Mouse (Mus musculus) MEL (cell line): Measurements from ENCODE around the gene Gm20388. TPM values are rescaled to one million over a fixed set of nuclear protein-coding genes. Genes with fewer than 3 reads are reported as not detected.

Experiments
- DNase-seq: peaks from one replicate; pipeline ENCODE4 v3.0.0; 2011; ENCODE audit warnings: low read depth, low spot score
- H3K27ac ChIP-seq: 2 replicates; pipeline ENCODE4 v1.5.1; 2012; ENCODE audit warnings: low read depth, mild to moderate bottlenecking, control low read depth, low read length, moderate library complexity; ENCODE audit not compliant: control insufficient read depth
- H3K27me3 ChIP-seq, 2 experiments: fragments of 150-350 bp in 1 of 2; sonication (generic) in 1 of 2; 2 replicates each; pipeline ENCODE4 v1.6.1; 2012; ENCODE audit warnings: low read length in 2 of 2, mild to moderate bottlenecking in 2 of 2, improper control_type of control experiment in 1 of 2, moderate library complexity in 1 of 2; ENCODE audit not compliant: insufficient read depth in 2 of 2, control insufficient read depth in 1 of 2
- H3K36me3 ChIP-seq, 2 experiments: 2 replicates each; pipeline ENCODE4 v1.6.1; 2012 to 2014; ENCODE audit warnings: low read length in 2 of 2, improper control_type of control experiment in 1 of 2, inconsistent platforms in 1 of 2, mild to moderate bottlenecking in 1 of 2; ENCODE audit not compliant: insufficient read depth in 2 of 2, control insufficient read depth in 1 of 2
- H3K4me1 ChIP-seq, 2 experiments: fragments of 150-350 bp in 1 of 2; sonication (generic) in 1 of 2; 2 replicates each; pipeline ENCODE4 v1.6.1; 2012; ENCODE audit warnings: low read length in 2 of 2, improper control_type of control experiment in 1 of 2, mild to moderate bottlenecking in 1 of 2; ENCODE audit not compliant: insufficient read depth in 2 of 2, control insufficient read depth in 1 of 2
- H3K4me3 ChIP-seq, 2 experiments: fragments of 150-350 bp in 1 of 2; sonication (generic) in 1 of 2; 2 replicates each; pipeline ENCODE4 v1.5.1; 2012; ENCODE audit warnings: low read depth in 2 of 2, low read length in 2 of 2, mild to moderate bottlenecking in 2 of 2, moderate library complexity in 2 of 2, control low read depth in 1 of 2, improper control_type of control experiment in 1 of 2; ENCODE audit not compliant: control insufficient read depth in 1 of 2, insufficient read depth in 1 of 2
- H3K79me2 ChIP-seq: 2 replicates; pipeline ENCODE4 v1.6.1; 2012; ENCODE audit warnings: mild to moderate bottlenecking, low read length, moderate library complexity; ENCODE audit not compliant: control insufficient read depth, poor library complexity, insufficient read depth
- H3K9ac ChIP-seq: 2 replicates; pipeline ENCODE4 v1.6.1; 2012; ENCODE audit warnings: low read depth, mild to moderate bottlenecking, control low read depth, low read length, moderate library complexity; ENCODE audit not compliant: control insufficient read depth, poor library complexity, severe bottlenecking
- H3K9me3 ChIP-seq: fragments of 150-350 bp; sonication (generic); replicated peaks from 2 replicates; pipeline ENCODE4 v1.6.1; 2012; ENCODE audit warnings: mild to moderate bottlenecking, low read length, improper control_type of control experiment, moderate library complexity; ENCODE audit not compliant: insufficient read depth
- BHLHE40 ChIP-seq: IDR thresholded peaks from 2 replicates; pipeline ENCODE4 v1.6.1; 2012; ENCODE audit warnings: low read depth, mild to moderate bottlenecking, inconsistent platforms, low read length, improper control_type of control experiment, borderline replicate concordance
- CHD1 ChIP-seq: IDR thresholded peaks from 2 replicates; pipeline ENCODE4 v1.6.1; 2012; ENCODE audit warnings: low read depth, mild to moderate bottlenecking, inconsistent platforms, low read length, improper control_type of control experiment
- CTCF ChIP-seq, 3 experiments: IDR thresholded peaks in 2 of 3; conservative IDR thresholded peaks in 1 of 3; 2 replicates each; pipeline ENCODE4 v1.5.1; 2011 to 2012; ENCODE audit warnings: low read length in 3 of 3, low read depth in 2 of 3, mild to moderate bottlenecking in 2 of 3, improper control_type of control experiment in 1 of 3, inconsistent platforms in 1 of 3, mixed read lengths in 1 of 3, moderate library complexity in 1 of 3; ENCODE audit not compliant: control insufficient read depth in 1 of 3, insufficient read depth in 1 of 3, poor library complexity in 1 of 3, severe bottlenecking in 1 of 3
- E2F4 ChIP-seq: IDR thresholded peaks from 2 replicates; pipeline ENCODE4 v1.6.1; 2011; ENCODE audit warnings: low read depth, low read length, improper control_type of control experiment, borderline replicate concordance
- ELF1 ChIP-seq: IDR thresholded peaks from 2 replicates; pipeline ENCODE4 v1.6.1; 2014; ENCODE audit warnings: low read depth, mild to moderate bottlenecking, inconsistent platforms, low read length, improper control_type of control experiment, moderate library complexity
- EP300 ChIP-seq, 2 experiments: IDR thresholded peaks; 2 replicates each; pipeline ENCODE4 v1.6.1; 2011; ENCODE audit warnings: improper control_type of control experiment in 2 of 2, low read length in 2 of 2, low read depth in 1 of 2, mild to moderate bottlenecking in 1 of 2
- ETS1 ChIP-seq: IDR thresholded peaks from 2 replicates; pipeline ENCODE4 v1.6.1; 2012; ENCODE audit warnings: low read depth, mild to moderate bottlenecking, inconsistent platforms, low read length, improper control_type of control experiment, moderate library complexity
- GABPA ChIP-seq: IDR thresholded peaks from 2 replicates; pipeline ENCODE4 v1.6.1; 2012; ENCODE audit warnings: low read depth, mild to moderate bottlenecking, inconsistent platforms, low read length, improper control_type of control experiment, moderate library complexity
- GATA1 ChIP-seq: IDR thresholded peaks from 2 replicates; pipeline ENCODE4 v1.6.1; 2011; ENCODE audit warnings: low read depth, low read length, improper control_type of control experiment
- JUND ChIP-seq: IDR thresholded peaks from 2 replicates; pipeline ENCODE4 v1.6.1; 2011; ENCODE audit warnings: low read depth, mild to moderate bottlenecking, improper control_type of control experiment, low read length
- KAT2A ChIP-seq: conservative IDR thresholded peaks from 2 replicates; pipeline ENCODE4 v1.6.1; 2012; ENCODE audit warnings: low read depth, low read length, improper control_type of control experiment, inconsistent platforms
- MAFK ChIP-seq: IDR thresholded peaks from 2 replicates; pipeline ENCODE4 v1.6.1; 2011; ENCODE audit warnings: low read depth, mild to moderate bottlenecking, low read length, improper control_type of control experiment, borderline replicate concordance
- MEF2A ChIP-seq: IDR thresholded peaks from 2 replicates; pipeline ENCODE4 v1.6.1; 2014; ENCODE audit warnings: low read depth, mild to moderate bottlenecking, inconsistent platforms, low read length, improper control_type of control experiment; ENCODE audit not compliant: poor library complexity, insufficient replicate concordance, severe bottlenecking; ENCODE audit errors: extremely low read depth
- MYC ChIP-seq: IDR thresholded peaks from 2 replicates; pipeline ENCODE4 v1.6.1; 2011; ENCODE audit warnings: low read depth, mild to moderate bottlenecking, low read length, improper control_type of control experiment, moderate library complexity
- NELFE ChIP-seq: IDR thresholded peaks from 2 replicates; pipeline ENCODE4 v1.6.1; 2011; ENCODE audit warnings: low read depth, low read length, improper control_type of control experiment
- NRF1 ChIP-seq: IDR thresholded peaks from 2 replicates; pipeline ENCODE4 v1.6.1; 2014; ENCODE audit warnings: low read depth, mild to moderate bottlenecking, inconsistent platforms, low read length, improper control_type of control experiment, moderate library complexity; ENCODE audit not compliant: poor library complexity, insufficient read depth, severe bottlenecking
- POLR2A ChIP-seq, 2 experiments: IDR thresholded peaks; 2 replicates each; pipeline ENCODE4 v1.6.1; 2011 to 2012; ENCODE audit warnings: low read length in 2 of 2, mild to moderate bottlenecking in 2 of 2, control low read depth in 1 of 2, improper control_type of control experiment in 1 of 2, low read depth in 1 of 2, moderate library complexity in 1 of 2; ENCODE audit not compliant: control insufficient read depth in 1 of 2, insufficient read depth in 1 of 2, poor library complexity in 1 of 2
- POLR2AphosphoS2 ChIP-seq: IDR thresholded peaks from 2 replicates; pipeline ENCODE4 v1.6.1; 2011; ENCODE audit warnings: low read length, improper control_type of control experiment
- POLR2AphosphoS5 ChIP-seq: IDR thresholded peaks from 2 replicates; pipeline ENCODE4 v1.6.1; 2012; ENCODE audit warnings: low read depth, borderline replicate concordance, mild to moderate bottlenecking, inconsistent platforms, low read length, moderate library complexity, mixed read lengths
- RCOR1 ChIP-seq: IDR thresholded peaks from 2 replicates; pipeline ENCODE4 v1.6.1; 2012; ENCODE audit warnings: low read depth, mild to moderate bottlenecking, inconsistent platforms, low read length, improper control_type of control experiment
- TCF12 ChIP-seq: IDR thresholded peaks from 2 replicates; pipeline ENCODE4 v1.6.1; 2014; ENCODE audit warnings: low read depth, mild to moderate bottlenecking, inconsistent platforms, low read length, improper control_type of control experiment, moderate library complexity
- UBTF ChIP-seq: IDR thresholded peaks from 2 replicates; pipeline ENCODE4 v1.6.1; 2012; ENCODE audit warnings: low read depth, mild to moderate bottlenecking, inconsistent platforms, low read length, improper control_type of control experiment, moderate library complexity, borderline replicate concordance; ENCODE audit not compliant: insufficient read depth
- USF1 ChIP-seq: IDR thresholded peaks from 2 replicates; pipeline ENCODE4 v1.6.1; 2014; ENCODE audit warnings: low read depth, mild to moderate bottlenecking, inconsistent platforms, low read length, improper control_type of control experiment, moderate library complexity
- USF2 ChIP-seq, 2 experiments: IDR thresholded peaks; 2 replicates each; pipeline ENCODE4 v1.6.1; 2011 to 2012; ENCODE audit warnings: improper control_type of control experiment in 2 of 2, low read length in 2 of 2, borderline replicate concordance in 1 of 2, inconsistent platforms in 1 of 2, low read depth in 1 of 2, mild to moderate bottlenecking in 1 of 2; ENCODE audit not compliant: insufficient read depth in 1 of 2
- ZC3H11A ChIP-seq: IDR thresholded peaks from 2 replicates; pipeline ENCODE4 v1.6.1; 2012; ENCODE audit warnings: low read depth, mild to moderate bottlenecking, inconsistent platforms, low read length, improper control_type of control experiment
- ZKSCAN1 ChIP-seq: IDR thresholded peaks from 2 replicates; pipeline ENCODE4 v1.6.1; 2012; ENCODE audit warnings: low read depth, mild to moderate bottlenecking, inconsistent platforms, low read length, improper control_type of control experiment, moderate library complexity
- ZNF384 ChIP-seq: IDR thresholded peaks from 2 replicates; pipeline ENCODE4 v1.6.1; 2012; ENCODE audit warnings: low read depth, mild to moderate bottlenecking, inconsistent platforms, low read length, improper control_type of control experiment
- polyA plus RNA-seq, 2 experiments: library from polyadenylated mRNA; stranded (reverse) in 1 of 2; unstranded in 1 of 2; fragments of >175 nt in 1 of 2; fragments of >200 nt in 1 of 2; gene quantifications; 2 replicates each; pipeline versions ENCODE4 v1.2.1 to v1.2.4; 2012; ENCODE audit warnings: low replicate concordance in 2 of 2, low read depth in 1 of 2; ENCODE audit not compliant: insufficient read length in 2 of 2, insufficient read depth in 1 of 2, missing spikeins in 1 of 2
- total RNA-seq: library from RNA; depleted of rRNA; stranded (reverse); fragments of 300-350 nt; gene quantifications from 2 replicates; pipeline ENCODE4 v1.2.3, GENCODE M21; 2012

The Gm20388 gene
- total and polyA plus RNA-seq, 3 experiments: 11.1 to 17.8 TPM; not detected in 1

DNA sequence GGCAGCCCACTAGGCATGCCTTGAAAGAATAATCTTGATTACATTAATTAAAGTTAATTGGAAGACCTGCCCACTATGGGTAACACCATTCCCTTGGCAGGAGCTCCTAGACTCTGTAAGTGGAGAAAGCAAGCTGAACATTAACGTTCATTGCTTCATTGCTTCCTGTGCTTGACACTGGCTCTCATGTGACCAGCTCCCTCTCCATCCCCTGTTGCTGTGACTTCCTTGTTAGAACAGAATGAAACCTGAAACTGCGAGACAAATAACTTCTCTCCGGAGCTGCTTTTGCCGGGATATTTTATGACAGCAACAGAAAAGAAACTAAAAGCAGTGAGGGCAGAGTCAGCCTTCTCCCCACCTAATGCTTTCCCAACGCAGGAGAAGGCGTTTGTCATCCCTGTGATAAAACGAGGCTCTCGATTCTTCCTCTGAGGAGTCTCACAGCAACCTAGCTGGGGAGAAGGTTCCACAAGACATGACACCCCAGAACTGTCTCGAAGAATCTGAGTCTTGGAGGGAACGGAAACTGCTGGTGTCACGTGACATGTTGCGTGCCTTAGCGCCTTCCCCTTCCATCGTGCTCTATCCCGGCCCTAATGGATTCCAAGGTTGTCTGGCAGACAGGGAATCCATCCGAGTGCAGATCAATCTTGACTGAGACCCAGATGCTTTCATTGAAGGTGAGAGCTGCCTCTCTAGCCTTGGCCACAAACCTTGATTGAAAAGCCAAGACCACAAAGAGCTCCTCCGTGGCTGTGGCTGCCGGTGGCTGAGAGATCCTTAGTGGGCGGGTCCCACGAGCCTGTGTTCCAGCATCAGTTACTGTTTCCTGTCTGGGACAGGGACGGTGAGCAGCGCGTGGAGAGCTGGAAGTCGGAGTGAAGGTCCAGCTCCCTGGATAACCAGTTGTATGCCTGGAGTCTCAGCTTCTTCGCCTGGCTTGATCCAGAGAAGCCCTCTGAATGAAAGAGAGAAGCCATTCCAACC is 2654.0 kb downstream of the Gm20388 start:
- no peaks in the 10 kb centered on the region for H3K27me3 ChIP-seq
- no peak for DNase-seq
- peaks cover 0 to 7% of the 10 kb centered on the region in 2 experiments; a peak in 2 of 4 replicates for H3K36me3 ChIP-seq
- H3K4me1 ChIP-seq: peaks cover 0 to 15% of the 10 kb centered on the region in 2 experiments; a peak in 2 of 4 replicates
- H3K9ac ChIP-seq: no peak overlapping the region
- TF ChIP-seq EP300 (IDR thresholded peaks at IDR 0.05; ENCODE audit: low read depth in 1 of 2, low read length in 2 of 2) (no peak), POLR2AphosphoS5 (no peak), RCOR1 (no peak), ZNF384 (no peak), E2F4 (no peak), MAFK (no peak)
- H3K27ac ChIP-seq: no peak overlapping the region
- H3K79me2 ChIP-seq: peaks cover 17% of the 10 kb centered on the region
- no peak overlapping the region for H3K4me3 ChIP-seq
- H3K9me3 ChIP-seq: no peaks in the 10 kb centered on the region

DNA sequence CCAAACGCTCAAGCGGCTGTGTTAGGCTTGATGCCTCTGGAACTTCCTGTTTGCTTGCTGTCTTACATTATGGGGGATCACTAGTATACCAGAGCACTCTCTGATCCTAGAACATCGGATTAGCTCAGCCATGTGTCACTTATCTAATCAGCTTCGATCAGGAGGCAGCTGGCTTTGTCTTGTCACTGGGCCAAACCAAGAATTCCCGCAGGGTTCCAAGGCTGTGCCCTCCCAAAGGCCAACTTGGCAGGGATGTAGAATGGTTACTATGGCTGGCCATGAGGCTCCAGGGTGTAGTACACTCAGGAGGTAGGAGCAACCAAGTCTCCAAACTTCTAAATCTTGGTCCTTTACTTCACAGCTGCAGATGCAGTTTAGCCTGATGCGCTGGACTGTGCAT is 2656.1 kb downstream of the Gm20388 start:
- no peak for DNase-seq
- Histone ChIP-seq H3K36me3 (peaks cover 0 to 7% of the 10 kb centered on the region in 2 experiments; a peak in 2 of 4 replicates), H3K27me3 (no peaks in the 10 kb centered on the region), H3K4me1 (peaks cover 0 to 15% of the 10 kb centered on the region in 2 experiments; a peak in 2 of 4 replicates), H3K9me3 (no peaks in the 10 kb centered on the region), H3K9ac (peak overlapping the region; percentile 79), H3K4me3 (peak overlapping the region; percentile 64 to 67), H3K27ac (peak overlapping the region; percentile 87), H3K79me2 (peaks cover 23% of the 10 kb centered on the region)
- no peak for TF ChIP-seq POLR2AphosphoS2
- TF ChIP-seq ZNF384: no peak
- no peak for TF ChIP-seq POLR2A (IDR thresholded peaks at IDR 0.05; ENCODE audit: control insufficient read depth in 1 of 2, insufficient read depth in 1 of 2, low read depth in 1 of 2, low read length in 2 of 2, poor library complexity in 1 of 2)
- TF ChIP-seq GABPA: no peak
- TF ChIP-seq USF2 (IDR thresholded peaks at IDR 0.05; ENCODE audit: borderline replicate concordance in 1 of 2, insufficient read depth in 1 of 2, low read depth in 1 of 2, low read length in 2 of 2): no peak
- TF ChIP-seq ZKSCAN1: no peak
- TF ChIP-seq CTCF (IDR thresholded peaks at IDR 0.05 in 2 of 3, conservative IDR thresholded peaks at IDR 0.05 in 1 of 3; ENCODE audit: control insufficient read depth in 1 of 3, insufficient read depth in 1 of 3, low read depth in 2 of 3, low read length in 3 of 3, poor library complexity in 1 of 3, severe bottlenecking in 1 of 3): no peak
- no peak for TF ChIP-seq KAT2A
- no peak for TF ChIP-seq RCOR1
- peak; percentile 52 for TF ChIP-seq GATA1
- TF ChIP-seq BHLHE40: no peak
- no peak for TF ChIP-seq USF1
- TF ChIP-seq E2F4: no peak
- no peak for TF ChIP-seq MEF2A
- TF ChIP-seq UBTF: no peak
- TF ChIP-seq ELF1: peak; percentile 28; the same call in 1 of the 2 replicates
- peak; percentile 52; the same call in 1 of the 2 replicates for TF ChIP-seq ETS1
- no peak for TF ChIP-seq NRF1
- TF ChIP-seq TCF12: no peak
- TF ChIP-seq NELFE: peak; percentile 14; the same call in 1 of the 2 replicates
- no peak for TF ChIP-seq JUND
- no peak for TF ChIP-seq CHD1
- TF ChIP-seq MAFK: no peak
- TF ChIP-seq MYC: 0 out of 2 replicates have a peak, but pooled peaks have one; percentile 26
- no peak for TF ChIP-seq ZC3H11A
